Mouse (Mus musculus) layer of hippocampus, postnatal 25 days (tissue): ENCODE results near the gene Vps51. TPM values are rescaled to one million over a fixed set of nuclear protein-coding genes. Genes with fewer than 3 reads are reported as not detected.

ENCODE experiments used
- DNase-seq, 2 experiments: peaks; one replicate each; pipeline ENCODE4 v3.0.0; 2022; ENCODE audit warnings: mixed read lengths in 2 of 2, low spot score in 1 of 2; ENCODE audit errors: extremely low spot score in 1 of 2
- total RNA-seq, 2 experiments: library from RNA; stranded (reverse); gene quantifications; 2 replicates each; pipeline ENCODE4 v1.2.3; 2021

Gene Vps51
- 10 to 100 TPM; 83.7 to 96.3 TPM for total RNA-seq

DNA sequence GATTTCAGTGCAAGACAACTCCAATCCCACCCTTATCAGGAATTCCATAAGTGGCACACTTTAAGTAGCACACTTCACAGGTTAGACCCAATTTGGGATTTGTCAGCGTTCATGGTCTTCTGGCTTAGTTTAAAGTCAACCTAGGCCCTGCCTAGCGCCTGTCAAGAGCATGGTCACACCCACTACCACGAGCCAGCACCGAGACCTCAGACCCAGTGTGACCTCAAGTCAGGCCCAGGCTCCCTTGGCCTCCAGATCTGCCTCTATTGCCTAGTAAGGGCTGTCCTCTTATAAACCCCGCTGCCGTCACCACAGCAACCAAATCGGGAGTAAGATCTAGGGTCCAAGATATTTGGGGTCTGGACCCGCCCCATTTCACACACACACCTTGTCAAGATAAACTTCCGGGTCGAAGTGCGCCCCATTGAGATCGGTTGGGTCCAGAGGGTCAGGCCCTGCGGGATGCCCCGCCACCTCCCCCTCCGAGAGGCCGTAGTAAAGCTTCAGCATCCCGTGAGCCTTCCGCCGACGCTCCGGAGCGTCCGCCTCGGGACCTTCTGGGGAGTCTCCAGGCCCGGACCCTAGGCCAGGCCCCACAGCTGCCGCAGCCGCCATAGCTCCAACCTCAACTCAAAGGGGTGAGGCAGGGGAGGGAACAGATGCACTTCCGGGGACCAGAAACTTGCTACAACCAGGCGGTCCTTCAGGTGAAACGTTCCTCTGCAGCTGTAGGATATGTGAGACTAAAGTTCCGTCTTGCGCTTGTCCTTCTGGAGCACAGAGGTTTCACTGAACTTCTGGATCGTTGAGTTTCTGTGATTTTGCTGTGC is at the start of gene Vps51:
Vps51 (minus strand) TSS at position 668 of the 830 bp plus-strand sequence.
- peak; percentile 67 to 80 for DNase-seq

- peak in 1 of 2 experiments; percentile 61 for DNase-seq
These were observed 49.3 kb upstream of the Vps51 start for GRCm38 (mm10) chr19:6126289-6126688.

DNA sequence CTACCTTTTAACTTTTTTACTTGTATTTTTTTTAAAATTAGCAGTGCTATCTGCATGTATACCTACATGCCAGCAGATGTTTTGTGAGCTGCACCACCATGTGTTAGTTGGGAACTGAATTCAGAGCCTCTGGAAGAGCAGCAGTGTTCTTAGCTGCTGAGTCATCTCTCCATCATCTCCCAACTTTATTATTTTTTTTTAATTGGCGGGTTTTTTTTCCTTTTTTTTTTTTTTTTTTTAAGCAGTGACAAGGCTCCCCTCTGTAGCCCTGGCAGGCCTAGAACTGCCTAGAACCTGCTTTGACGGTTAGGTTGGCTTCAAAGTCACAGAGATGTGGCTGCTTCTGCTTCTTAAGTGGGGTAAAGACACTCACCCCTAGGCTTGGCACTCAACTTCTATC is 47.9 kb upstream of the Vps51 start:
- DNase-seq = no peak

- no peak for DNase-seq
These were observed 46.3 kb upstream of the Vps51 start for GRCm38 (mm10) chr19:6123330-6123729.

DNA sequence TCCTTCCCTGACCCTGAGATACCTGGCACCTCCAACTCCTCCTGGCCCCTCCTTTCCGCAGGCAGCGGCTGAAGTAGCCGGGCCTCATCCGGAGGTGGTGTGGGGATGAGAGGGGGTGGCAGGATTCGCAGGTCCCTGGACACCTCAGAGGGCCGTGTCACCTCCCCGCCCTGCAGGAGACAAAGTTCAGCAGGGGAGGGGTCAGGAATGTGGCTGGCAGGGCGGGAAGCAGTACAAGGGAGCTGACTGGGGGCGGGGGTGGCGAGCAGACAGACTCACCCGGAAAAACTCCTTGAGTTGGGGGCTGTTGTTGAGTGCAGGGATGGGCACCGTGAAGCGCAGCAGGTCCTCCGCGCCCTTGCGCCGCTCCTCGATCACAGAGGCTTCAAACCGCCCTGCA is 44.7 kb upstream of the Vps51 start:
- DNase-seq = no peak

GRCm38 (mm10) chr19:6118677-6119185 is 41.7 kb upstream of the Vps51 start:
- no peak for DNase-seq

DNA sequence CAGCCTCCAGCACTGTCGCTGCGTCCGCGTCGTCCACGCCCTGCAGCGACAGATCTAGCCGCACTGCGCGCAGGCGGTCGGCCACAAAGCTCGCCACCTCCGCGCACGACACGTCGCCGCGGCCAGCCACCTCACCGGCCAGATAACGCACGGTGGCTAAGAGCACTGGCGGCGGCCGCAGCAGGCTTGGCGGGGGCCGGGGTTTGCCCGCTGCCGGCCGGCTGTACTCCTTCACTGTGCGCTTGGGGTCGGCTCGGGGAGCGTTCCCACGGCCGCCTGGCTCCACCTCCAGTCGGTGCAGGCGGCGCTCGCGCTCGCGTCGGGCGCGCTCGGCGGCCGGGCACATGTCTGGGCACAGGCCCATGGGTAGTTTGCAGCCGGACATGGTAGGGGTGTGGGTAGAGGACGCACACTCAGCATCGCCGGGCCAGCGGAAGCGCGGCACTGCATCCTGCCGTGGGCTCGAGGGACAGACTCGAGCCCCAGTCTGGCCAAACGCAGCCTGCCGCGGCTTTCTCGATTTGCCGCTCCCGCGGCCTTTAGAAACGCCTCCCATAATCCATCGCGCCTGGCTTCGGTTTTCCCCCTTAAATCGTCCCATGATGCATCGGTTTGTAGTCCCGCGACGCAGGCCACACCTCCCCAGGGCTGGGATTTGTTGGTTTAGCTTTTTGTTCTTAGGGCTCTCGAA is 41.1 kb upstream of the Vps51 start, which contains the start of gene Sac3d1:
Sac3d1 (minus strand) TSS at position 665 of the 691 bp plus-strand sequence.
- peak; percentile 79 to 82 for DNase-seq

GRCm38 (mm10) chr19:6117346-6117985 is 40.4 kb upstream of the Vps51 start:
- peak in 1 of 2 experiments; percentile 59 for DNase-seq

DNA sequence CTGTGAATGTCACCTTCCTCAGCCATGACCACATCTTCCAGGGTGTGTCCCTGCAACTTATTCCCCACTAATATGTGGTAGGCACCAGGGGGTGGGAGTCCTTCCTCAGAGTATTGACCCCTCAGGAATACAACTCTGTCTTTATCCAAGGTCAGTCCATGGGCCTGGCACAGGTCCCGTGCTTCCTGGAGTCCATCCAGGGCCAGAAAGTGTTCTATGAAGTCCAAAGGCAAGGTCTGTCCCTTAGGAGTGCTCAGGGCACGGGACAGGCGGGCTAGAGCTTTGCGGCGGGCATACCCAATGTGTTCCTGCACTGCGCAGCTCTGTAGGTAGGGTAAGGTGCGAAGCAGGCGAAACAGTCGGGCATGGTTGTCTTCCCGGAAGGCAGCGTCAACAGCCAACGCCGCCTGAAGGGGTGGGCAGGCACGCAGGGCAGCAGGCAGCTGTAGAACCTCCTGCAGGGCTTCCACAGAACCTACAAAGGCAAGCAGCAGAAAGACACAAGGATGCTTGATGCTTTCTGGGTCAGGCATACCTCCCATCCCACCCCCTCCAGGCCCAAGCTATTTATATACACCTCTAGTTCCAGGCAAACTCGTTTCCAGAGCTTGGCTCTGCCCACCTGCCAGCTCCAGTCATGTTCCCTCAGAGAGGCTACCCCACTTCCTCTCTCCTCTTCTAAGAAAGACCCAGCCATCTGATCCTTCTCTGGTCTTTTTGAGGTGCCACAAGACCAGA is 39.3 kb upstream of the Vps51 start:
- no peak for DNase-seq

- DNase-seq = no peak
These were observed 36.1 kb upstream of the Vps51 start for GRCm38 (mm10) chr19:6113116-6113515.

- no peak for DNase-seq
These were observed 28.6 kb upstream of the Vps51 start, which contains the start of gene Naaladl1 for GRCm38 (mm10) chr19:6105586-6105985. Gene Naaladl1, plus strand, starts transcription at chr19:6105782.

- no peak for DNase-seq
These were observed 27.4 kb upstream of the Vps51 start for GRCm38 (mm10) chr19:6104476-6104875.

- DNase-seq = no peak
These were observed 25.3 kb upstream of the Vps51 start for GRCm38 (mm10) chr19:6102169-6102853.

- no peak for DNase-seq
These were observed 24.2 kb upstream of the Vps51 start for GRCm38 (mm10) chr19:6101186-6101585.

DNA sequence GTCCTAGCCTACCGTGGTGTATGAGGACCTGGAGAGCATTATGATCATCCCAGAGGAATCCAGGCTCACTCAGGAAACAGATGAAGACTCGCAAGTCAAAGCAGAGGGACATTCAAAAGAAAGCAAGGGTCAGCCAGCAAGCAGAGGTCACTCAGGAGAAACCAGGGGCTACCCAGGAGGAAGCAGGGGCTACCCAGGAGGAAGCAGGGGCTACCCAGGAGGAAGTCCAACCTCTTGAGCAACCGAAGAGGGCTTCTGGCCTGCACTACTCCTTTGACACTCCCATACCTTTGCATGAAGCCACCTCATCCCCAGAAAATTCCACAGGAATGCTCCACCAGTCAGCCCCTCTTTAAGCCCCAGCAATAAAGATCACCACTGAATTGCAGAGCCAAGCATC is 20.8 kb upstream of the Vps51 start:
- DNase-seq = no peak

GRCm38 (mm10) chr19:6094119-6094518 is 17.1 kb upstream of the Vps51 start, which contains the start of gene AC131692.1:
Gene AC131692.1, plus strand, starts transcription at chr19:6094419.
- DNase-seq = no peak

DNA sequence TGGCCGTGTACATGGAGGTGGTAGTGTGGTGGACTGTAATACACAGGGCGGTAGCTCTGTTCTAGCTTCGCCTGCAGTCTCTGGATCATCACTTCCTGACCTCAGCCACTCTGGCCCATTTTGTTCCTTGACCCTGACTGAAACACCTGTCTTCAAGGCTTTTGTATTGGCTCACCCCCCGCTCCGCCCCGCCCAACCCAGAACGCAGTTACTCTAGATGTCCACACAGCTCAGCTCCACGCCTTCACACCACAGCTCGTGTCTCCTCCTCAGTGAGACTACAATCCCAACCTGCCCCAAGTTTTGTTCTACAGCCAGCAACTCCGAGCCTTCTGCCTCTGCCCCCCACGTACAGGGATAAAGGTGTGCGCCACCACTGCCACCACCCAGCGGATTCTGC is 11.8 kb upstream of the Vps51 start:
- no peak for DNase-seq

- DNase-seq = no peak
These were observed 8.4 kb upstream of the Vps51 start for GRCm38 (mm10) chr19:6085417-6085879.

DNA sequence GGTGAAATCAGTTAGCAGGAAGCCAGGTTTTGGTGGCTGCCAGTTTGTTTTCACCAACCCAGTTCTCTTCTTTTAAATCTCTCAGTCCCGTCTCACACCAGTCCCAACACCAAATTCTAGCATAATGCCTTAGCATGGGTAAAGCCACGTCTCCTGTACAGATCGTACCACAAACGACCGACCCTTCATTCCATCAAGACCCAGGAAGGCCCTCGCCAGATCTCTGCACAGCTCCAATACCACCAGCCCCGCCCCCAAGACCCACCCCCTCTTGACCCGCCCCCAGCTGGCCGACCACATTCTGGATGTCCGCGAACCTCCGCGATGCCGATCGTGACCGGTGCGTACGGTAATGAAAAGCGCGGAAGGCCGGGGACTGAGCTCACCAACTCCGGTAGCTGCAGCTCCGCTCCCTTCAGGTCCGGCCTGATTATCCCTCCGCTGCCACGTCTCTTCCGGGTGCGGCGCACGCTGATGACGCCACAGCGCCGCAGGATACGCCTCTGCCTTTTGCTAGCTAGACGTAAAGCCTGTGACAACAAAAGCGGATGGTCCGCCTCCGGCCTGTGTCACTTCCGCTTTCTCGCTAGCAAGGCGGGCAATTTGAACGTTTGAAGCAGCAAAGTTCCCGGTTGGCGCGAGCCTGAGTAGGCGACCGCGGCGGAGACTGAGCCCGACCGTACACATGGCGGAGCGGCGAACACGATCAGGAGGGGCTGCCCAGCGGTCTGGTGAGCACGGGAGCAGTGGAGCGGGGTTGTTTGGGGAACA is 7.6 kb upstream of the Vps51 start, which contains the start of the genes Zfpl1 and Cdca5:
Zfpl1 (minus strand) TSS at position 479 of the 771 bp plus-strand sequence.
Cdca5 (plus strand) TSS at position 506 of the 771 bp plus-strand sequence.
- peak; percentile 90 to 92 for DNase-seq
